Mouse (Mus musculus): ENCODE results near the gene Gm11733.
"Not testable (repeated sequence)": the region's sequence is repeated elsewhere in the genome, so short reads cannot be mapped to it uniquely, and the experiment has no call there.

The Gm11733 gene

GRCm38 (mm10) chr11:117484198-117484597, at the start of gene Gm11733:
Gene Gm11733 (plus strand): TSS chr11:117484368.
- peak; percentile 64 for DNase-seq

DNA sequence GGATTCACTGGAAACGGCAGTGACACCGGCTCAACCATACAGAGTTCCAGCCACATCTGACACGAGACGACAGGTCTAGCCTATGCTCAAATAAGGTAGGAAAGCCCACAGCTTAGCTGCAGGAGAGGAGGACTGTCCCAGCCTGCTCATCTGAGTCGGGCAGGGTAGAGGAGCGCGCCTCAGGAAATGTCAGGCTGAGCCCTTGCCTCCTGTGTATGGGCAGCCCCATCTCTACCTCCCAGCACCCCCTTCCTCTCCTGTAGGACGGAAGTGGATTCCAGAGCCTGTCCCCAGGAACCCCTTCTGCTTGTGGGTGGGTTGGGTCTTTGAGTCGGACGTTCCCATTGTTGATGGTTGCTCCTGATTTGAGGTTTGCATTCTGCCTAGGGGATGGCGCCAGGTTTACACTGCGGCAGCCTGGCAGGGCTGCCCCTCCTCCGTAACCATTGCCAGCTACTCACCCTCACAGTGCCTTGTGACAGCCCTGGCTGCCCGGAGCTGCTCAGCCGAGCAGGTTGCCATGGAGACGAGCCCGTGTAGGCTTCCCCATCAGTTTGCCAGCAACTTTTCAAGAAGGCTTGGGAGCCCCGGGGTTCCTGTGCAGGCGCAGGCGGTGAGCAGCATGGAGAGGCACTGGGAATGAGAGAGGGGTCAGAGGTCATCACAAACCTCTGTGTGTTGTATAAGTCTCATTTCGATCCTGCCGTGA, 47.6 kb upstream of the Gm11733 start:
- peak; percentile 84 for DNase-seq

- no peak for DNase-seq
Measured at GRCm38 (mm10) chr11:117437110-117437490, 47.1 kb upstream of the Gm11733 start.

DNA sequence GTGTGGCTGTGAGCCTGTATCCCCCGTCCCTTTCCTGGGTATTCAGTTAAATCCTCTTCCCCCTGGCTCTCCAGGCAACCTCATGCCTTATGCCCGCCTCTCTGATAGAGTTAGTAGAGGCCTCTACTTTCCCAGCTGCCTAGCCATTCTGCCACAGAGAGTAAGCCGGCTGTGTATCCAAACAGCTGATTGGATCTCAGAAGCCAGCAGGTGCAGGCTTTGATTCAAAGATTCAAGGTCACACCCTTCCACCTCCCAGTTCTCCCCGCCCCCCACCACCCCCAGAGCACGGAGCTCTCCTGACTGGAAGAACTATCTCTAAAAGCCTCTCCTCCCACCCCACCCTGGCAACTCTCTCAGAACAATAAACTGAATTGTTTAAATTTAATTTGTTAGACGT, 45.8 kb upstream of the Gm11733 start:
- no peak for DNase-seq

GRCm38 (mm10) chr11:117440865-117441425, 43.2 kb upstream of the Gm11733 start:
- DNase-seq = peak; percentile 36

DNA sequence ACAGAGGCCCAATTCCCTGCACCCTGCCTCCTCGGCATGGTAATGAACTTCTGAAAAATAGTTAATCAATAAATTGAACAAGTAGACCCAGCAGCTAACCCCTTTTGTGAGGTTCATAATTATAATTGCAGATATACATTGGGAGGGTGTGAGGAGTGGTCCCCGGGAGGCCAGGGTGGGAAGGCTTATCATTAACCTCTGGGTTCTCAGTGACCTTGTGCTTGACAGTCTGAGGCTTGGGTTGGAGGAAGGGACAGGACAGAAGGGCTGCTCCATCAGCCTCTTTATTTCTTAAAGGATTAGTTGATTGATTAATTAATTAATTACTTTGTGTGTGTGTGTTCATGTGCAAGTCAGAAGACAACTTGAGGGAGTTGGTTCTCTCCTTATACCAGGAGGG, 40.1 kb upstream of the Gm11733 start:
- no peak for DNase-seq

DNA sequence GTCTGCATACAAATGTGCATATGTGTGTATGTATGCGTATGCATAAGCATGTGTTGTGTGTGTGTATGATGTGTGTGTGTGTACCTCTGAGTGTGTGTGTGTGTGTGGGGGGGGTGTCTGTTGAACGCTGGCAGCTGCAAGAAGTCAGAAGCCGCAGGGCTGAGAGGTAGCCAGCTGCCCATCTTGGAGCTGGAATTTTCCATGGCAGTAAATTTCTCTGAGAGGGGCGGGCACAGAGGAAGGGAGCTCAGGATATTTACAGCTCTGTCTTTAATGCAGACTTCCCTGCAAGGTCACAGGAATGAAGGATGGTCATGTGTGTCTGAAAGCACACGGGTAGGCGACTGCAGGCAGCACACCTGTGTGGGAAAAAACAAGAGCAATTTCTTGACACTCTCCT, 38.5 kb upstream of the Gm11733 start:
- no peak for DNase-seq

DNA sequence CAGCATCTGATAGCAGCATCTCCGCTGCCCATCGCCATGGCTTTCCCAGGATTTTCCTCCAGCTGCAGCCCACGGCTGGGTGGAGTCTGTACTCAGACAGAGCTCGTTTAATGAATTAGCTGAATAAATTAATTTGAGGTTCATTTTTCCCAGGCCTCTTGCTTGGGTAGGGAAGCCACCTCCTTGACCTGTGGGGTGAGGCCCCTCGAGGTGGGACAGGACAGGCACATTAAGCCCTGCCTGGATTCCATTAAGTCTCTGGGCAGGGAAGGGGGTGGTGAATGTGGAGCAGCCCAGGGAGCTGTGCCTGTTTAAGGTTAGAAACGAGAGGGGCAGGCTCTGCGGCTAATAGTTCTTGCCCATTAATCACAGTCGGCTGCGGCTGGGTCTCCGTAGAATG, 30.1 kb upstream of the Gm11733 start:
- DNase-seq = no peak

- DNase-seq = no peak
Measured at GRCm38 (mm10) chr11:117459148-117459547, 25.0 kb upstream of the Gm11733 start.

GRCm38 (mm10) chr11:117462202-117462864, 21.8 kb upstream of the Gm11733 start:
- DNase-seq = no peak

DNA sequence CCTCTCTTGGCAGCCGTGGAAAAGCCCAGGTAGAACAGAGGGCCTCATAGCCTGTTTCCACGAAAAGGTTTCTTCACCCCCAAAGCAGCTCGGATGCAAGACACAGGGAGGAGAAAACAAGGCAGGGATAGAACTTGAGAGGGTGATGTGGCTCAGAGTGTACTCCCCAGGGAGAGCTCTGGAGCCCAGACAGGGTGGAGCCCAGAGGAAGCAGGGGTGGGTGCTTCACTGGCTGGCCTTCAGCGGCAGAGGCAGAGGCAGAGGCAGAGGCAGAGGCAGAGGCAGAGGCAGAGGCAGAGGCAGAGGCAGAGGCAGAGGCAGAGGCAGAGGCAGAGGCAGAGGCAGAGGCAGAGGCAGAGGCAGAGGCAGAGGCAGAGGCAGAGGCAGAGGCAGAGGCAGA, 20.8 kb upstream of the Gm11733 start:
- not testable (repeated sequence) for DNase-seq

DNA sequence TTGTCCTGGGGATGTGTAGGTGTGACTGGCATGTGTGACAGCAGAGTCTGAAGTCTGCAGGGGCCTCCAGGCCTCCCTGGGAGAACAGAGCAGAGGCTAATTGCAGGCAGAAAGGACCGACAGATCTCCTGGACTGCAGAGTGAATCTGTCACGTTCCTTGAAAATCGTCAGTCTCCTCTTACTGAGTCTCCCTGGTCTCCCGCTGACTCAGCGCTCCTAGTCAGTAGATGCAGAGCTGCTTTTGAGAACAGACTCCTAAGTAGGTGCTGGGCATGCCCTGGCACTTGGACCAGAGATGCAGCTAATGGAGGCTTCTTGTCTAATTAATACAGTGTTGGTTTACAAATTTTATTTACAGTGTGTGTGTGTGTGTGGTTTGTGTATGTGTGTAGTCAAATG, 17.9 kb upstream of the Gm11733 start:
- no peak for DNase-seq

DNA sequence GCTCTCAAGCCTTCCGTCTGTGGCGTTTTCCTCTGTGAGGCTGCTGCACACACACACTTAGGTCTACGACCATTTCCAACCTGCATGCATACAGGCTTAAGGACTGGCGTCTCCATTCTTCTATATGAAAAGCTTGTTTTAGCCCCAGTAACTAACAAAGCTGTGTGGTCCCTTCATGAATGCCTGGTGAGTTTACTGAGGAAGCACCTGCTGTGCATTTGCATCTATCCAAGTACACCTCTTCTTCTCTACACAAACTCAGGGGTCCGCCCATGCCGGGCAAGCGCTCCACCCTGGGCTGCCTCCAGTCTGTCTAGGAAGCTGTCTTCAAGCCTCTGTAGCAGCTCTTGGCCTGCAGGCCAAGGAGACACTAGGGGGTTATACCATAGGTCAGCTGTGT, 17.3 kb upstream of the Gm11733 start:
- DNase-seq = no peak

DNA sequence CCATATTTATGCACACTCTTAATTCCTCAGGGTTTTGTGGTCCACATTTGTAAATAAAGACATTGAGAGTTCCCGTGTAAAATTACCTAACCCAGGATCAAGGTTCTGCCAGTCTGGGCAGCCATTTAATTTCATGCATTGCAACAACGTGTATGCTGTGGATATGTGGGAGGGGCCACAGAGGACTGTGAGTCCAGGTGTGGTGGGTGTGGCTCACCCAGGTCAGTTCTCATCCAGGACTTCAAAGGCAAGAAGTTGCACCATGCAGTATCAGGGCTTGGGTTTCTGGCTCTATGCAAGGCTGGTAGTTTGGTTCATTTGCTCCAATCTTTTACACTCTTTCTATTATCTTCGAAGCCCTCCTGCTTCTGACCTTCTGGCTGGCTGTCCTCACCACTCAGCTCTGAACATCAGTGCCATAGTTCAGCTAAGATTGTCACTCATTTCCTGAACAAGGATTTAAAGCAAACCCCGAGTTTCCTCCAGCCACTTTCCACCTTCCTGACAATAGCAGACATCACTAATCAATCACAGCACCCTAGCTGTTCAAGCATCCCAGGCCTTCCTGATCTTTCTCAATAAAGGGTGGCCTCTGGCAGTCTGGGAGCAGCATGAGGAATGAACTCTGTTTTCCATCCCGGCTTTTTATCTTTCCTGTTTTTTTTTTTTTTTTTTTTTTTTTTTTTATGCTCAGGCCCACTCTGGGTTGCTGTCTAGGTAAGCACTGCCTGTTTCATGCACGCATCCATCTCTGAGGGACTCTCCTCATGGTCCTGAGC, 15.4 kb upstream of the Gm11733 start:
- DNase-seq = no peak

DNA sequence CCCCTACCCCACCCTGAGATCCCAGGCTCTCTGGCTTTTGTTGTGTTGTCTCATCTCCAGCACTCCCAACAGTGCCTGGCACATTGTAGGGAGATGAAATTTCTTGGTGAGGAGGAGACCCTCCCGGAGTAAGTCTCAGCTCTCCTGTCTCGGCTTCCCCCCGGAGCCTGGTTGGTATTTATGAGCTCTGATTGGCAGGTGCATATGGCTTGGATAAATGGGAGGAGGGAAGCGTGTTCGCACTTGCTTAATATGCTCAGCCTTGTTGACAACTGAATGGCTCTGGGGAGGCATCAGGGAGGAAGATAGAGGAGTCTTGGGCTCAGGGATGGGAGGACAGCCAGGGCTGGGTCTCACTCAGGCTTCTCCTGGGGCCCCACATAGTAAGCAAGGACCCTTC, 14.4 kb upstream of the Gm11733 start:
- DNase-seq = no peak

GRCm38 (mm10) chr11:117470586-117471195, 13.5 kb upstream of the Gm11733 start:
- DNase-seq = no peak

DNA sequence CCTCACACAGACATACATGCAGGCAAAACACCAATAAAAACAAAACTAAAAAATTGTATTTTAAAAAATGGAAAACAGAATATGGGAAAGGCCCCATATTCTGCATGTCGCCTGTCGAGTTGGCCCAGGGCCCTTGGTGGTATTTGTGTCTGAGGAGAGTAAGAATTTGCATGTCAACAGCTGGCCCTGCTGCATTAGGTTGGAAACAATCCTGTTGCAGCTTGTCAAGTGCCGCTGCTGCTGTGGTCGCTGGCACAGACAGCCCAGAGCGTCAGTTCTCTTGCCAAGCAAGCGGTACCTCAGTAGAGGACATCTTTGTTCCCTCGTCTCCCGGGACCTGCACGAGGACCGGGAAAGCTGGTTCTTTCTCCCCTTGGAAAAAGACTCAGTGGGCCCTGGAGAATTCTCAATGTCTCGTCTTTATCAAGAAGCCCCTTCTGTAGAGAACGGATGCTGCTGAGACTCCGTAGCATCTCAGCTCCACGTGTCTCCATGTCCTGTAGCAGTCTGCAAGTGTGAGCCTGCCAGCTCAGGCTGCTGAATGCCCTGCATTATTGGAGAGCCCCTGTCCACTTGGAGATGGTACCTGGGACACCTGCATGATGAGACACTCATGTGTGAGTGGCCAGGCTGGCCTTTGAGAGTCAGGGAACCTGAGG, 12.4 kb upstream of the Gm11733 start:
- DNase-seq = peak; percentile 31

DNA sequence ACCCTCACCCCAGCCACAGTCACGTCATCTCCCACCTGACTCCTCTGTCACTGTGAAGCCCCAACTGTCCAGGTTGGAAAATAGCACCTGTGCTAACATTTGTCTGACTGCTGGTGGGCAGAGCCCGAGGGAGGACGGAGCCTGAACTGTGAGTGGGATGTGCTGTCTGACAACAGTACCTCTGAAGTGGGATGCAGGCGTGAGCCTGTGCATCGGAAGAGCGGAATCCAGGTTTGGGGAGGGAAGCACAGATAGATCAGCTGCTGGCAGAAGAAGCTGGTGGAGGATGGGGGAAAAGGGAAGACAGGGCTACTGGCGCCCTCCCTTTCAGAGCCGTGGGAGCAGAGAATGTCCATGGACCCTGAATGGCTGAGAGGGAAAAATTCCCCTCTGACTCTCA, 11.3 kb upstream of the Gm11733 start:
- DNase-seq = no peak

DNA sequence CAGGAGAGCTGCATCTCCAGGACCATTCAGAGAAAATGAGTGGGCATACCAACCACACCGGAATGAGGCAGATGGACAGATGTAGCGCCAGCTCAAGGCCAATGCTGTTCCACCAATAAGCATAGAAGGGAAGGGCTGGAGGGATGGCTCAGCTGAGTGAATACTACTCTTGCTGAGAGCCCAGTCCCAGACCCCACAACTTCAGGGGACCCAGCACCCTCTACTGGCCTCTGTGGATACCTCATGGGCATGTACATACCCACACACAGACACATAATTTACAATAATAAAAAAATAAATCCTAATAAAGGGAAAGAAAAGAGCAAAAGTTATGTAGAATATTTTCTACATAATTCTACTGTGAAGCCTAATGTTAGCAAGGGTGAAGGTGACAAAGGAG, 9.0 kb upstream of the Gm11733 start:
- DNase-seq = no peak

GRCm38 (mm10) chr11:117475669-117476068, 8.5 kb upstream of the Gm11733 start:
- no peak for DNase-seq

GRCm38 (mm10) chr11:117476554-117477107, 7.5 kb upstream of the Gm11733 start:
- no peak for DNase-seq

DNA sequence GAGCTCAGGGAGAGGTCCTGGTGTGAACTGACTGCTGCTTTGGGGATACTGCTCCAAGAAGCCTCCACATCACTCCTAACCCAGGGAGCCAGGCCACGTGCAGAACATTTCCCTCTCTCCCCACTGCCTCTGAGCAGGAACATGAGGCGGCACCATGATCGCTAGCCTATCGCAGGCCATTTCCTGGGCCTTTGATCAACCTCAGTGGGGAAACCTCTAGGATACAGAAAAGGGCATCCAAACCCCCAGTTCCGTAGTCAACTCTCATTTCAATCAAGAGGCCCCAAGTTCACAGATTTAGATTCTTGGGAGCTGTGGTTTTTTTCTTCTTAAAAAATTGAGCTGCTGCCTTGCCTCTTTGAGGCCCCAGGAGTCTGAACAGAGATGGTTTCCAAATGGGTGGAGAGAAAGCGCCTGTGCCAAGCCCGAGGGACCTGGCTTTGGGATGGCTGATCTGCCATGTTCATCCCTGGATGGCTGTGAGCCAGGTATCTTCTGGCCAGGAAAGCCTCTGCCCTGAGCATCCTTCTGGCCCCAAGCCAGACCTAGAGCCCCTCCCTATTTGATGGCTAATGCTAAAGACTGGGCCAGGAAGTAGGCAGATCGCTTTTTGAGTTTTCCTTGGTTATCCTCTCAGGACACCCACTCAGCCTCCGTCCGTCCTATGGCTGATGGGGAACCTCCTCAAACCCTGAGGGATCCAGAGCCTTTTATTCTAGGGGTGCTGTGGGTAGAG, 5.7 kb upstream of the Gm11733 start:
- DNase-seq = peak; percentile 42

Data from right cerebral cortex, postnatal 4 days (tissue).